Mouse (Mus musculus) gastrocnemius, postnatal 36 days (tissue): ENCODE measurements at regions not wholly inside any gene's neighbourhood (a gene's known extent, or its start where the extent isn't known, plus 50 kb on each side); places are given as distances from the start of the nearest gene placed in this dataset.

Source experiments
- DNase-seq, 2 experiments: peaks; one replicate each; pipeline ENCODE4 v3.0.0; 2022
- intact Hi-C: fragments of 180-260 bp; cut with DNase I; formaldehyde crosslinking; loops from one replicate; pipeline ENCODE4 v1.15.1; 2025

DNA sequence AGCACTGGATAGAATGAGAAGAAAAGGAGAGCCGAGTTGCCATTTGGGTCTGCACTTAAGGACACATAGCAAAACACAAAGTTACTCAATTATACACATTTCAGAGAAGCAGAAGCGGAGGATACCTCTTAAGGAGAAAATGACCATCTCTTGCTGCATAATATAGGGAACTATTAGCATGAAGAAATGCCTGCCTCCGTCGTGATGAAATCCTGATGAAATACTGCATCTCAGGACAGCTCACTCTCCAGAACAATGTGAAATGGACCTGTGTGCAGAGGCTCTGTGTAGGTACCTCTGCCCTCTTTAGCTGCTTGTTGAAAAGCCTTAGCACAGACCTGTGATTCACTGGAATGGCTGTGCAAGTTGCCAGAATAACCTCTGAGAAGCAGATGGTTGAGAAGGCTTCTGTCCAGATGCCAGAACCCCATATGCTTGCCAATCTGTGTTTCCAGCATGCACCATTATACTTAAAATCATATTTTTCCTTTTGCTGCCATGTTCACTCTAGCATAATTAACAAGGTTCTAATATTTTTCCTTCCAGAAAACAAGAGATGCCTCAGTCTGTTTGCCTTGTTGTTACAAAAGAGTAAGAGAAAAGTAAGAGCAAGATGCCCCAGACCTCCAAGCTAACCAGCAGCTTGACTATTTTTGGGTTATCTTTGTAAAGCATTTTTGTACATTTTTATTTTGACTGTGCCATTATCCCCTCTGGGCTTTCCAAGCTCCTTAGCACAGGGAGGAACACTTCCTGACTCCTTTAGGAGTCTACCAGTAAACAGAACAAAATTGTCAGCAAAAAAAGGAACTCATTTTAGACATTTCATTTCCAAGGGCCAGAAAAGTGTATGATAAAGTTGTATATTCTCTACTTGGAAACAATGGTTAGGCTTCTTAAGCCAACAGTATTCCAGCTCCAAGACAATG is 259.0 kb downstream of the 1190002N15Rik start:
- intact Hi-C loops, result no loop called here
- DNase-seq, result no peak

DNA sequence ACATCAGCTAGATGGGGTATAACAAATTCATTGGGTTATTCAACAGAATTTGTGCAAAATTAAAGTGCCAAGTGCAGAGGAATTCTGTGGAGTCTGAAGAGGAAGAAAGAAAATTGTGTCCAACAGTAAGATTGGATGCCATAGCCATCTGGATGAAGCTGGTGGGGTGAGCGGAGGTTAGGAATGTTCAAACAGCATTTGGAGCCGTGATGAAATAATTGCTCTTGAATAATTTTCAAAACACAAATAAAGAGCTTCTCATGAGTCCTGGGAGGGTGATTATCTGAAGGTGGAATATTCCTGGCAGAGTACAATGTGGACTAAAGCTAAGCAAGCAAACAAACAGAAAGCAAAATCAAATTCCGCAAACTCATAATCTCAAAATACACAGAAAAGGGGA is 260.8 kb downstream of the 1190002N15Rik start:
- intact Hi-C loops, result no loop called here
- DNase-seq, result no peak

DNA sequence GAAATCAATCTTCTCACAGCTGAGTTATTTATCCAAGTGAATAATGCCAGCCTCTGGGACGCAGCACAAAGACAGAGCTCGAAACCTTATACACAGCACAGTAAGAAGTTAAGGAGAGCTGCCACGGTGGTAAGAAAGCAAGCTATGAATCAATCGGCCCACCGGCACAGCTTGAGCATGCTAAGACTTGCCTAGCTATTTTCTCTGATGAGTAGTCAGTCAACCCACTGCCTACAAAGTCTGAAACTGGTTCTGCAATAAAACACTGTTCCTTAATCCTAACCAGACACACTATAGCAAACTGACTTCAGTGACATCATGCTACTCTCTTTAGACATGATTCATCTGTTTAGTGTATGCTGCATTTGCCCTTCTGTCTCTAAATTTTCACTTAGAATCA is 268.7 kb downstream of the 1190002N15Rik start:
- intact Hi-C loops, result no loop called here
- DNase-seq, result no peak

DNA sequence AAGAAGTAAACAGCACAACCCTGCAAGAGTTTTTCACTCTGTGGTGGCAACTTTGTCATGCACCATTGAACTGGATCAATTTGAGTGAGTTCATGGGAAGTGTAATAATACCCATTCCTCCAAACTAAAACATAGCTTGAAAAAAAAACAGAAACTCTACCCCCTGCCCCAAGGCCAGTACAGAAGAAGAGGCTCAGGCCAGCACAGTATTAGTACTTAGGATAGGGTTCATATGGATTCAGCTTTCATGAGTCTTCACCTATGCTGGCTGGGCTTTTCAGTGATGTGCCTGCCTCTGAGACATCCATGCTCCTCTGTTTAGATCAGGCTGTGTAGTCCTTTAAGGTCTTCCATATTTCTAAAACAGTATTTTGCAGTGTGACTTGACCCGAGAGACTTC is 270.6 kb downstream of the 1190002N15Rik start:
- DNase-seq, result no peak
- intact Hi-C loops, result no loop called here

DNA sequence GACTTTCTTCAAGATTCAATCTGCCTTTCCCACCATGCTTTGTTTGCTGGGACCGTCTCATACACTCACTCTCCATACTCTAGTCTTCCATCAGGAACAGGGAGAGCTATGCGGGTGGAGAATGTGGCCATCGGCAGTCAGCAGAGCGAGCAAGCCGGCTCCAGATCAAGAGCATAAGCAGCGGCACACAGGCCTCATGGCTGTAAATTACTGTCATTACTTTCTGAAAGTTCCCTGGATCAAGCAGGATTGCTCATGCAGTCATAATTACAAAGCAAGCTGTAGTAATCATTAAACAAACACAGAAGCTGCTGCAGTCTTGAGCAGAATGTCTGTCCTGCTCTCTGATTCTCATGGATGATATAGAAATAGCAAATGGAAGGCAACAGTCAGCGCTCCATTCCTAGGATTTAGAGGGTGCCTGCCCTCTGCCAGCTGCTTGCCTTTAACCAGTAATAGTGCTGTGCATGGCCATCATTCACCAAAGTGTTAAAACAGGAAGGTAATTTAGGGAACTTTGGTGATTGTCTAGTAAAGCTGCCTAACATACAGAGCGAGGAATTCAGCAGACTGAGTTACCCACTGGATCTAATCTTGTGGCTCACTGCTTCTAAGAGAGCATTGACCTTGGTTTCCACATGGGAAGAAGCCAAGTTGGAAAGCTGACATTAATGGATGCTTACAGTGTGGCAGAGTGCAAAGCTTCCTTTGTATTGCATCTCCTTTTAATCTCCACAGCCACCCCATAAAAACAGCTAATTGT is 298.2 kb downstream of the 1190002N15Rik start:
- intact Hi-C loops, result no loop called here
- no peak for DNase-seq

DNA sequence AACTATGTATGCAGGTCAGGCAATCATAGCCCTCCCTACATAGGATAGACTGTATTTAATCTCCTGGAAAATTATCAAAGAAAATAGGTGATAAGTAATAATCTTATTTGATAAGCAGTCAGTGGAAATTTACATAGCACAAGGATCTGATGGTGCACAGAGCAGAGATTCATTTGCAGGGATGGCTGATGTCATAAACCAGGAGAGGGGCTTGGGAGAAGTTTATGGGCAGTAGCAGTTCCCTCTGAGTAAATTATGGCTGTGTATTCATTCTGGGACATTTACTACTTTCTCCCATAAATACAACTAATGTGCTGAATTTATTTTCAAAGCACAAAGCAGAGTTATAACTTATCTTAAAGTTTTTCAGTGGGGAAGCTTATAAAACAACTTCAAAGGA is 299.3 kb downstream of the 1190002N15Rik start:
- DNase-seq, result no peak
- intact Hi-C loops, result no loop called here

DNA sequence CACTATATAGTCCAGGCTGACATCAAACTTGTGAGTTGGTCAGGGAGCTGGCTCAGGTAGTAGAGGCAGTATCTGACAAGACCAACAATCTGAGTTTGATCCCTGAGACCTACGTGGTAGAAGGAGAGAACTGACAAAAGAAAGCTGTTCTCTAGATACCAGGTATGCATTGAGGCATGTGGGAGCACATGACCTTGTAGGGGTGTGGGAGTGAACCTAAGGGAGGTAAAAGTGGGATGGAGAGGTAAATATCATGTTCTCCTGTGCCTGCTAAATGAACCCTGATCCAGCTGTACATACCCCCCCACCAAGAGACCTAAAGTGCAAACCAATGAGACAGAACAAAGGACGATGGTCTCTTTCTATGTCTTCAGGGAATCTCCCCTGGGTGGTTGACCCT is 308.3 kb downstream of the 1190002N15Rik start:
- no peak for DNase-seq
- intact Hi-C loops, result no loop called here

DNA sequence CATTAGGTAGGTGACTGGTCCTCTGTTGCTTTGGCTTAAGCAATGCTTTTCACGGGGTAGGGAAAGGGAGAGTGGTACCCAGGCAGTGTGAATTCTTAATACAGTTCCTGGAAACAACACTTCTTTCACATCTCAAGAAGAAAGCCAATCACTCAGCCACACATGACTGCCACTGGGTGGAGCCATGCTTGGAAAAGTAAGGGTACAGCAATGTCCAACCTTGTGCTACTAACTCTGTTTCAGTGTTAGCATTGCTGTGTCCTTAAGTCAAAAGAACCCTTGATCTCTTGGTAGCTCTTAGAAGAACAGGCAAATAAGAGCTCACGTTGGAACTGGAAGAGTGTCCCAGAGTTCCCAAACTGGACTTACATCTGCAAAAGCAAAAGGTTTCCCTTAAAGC is 318.8 kb downstream of the 1190002N15Rik start:
- intact Hi-C loops, result loop anchor here (5.0 kb wide), 1 partner anchor 393 kb away; no protein-coding TSS in a partner anchor
- no peak for DNase-seq

DNA sequence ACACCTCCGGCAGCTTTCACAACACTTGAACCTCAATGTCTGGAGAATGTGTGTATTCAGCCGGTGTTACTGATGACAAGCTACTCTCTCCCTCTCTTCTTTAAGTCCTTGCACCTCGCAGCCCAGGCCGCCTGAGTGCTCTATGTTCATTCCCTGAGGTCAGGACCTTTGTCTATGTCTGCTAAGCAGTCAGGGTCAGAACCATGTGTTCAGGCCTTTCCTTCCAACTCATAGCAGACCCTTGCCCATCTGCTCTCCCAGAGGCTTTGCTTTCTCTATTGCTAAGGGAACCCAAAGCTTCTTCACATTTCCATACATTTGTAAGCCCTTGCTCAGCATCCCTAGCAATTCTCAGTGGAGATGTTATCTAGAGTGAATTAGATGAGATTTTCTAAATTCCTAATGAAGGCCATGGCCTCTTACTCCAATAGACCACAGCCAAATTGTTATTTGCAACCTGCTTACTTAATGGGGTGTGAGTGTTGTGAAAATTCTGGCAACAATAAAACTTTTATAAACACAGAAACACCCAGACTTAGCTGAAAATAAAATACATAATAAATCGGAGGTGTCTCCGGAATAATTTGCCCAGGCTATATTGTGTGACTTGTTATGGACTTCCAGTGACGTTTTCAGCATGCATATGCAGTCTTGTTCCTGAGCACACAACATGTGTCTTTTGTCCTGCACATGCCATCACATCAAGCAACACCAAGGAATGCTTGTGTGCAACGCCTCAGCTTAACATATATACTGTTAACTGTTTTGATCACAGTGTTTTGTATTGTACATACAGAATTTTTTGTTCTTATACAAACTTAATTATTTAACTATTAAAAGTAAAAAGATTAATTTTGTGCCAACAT is 321.2 kb downstream of the 1190002N15Rik start:
- no peak for DNase-seq
- intact Hi-C loops, result loop anchor here (5.0 kb wide), 1 partner anchor 396 kb away; no protein-coding TSS in a partner anchor

DNA sequence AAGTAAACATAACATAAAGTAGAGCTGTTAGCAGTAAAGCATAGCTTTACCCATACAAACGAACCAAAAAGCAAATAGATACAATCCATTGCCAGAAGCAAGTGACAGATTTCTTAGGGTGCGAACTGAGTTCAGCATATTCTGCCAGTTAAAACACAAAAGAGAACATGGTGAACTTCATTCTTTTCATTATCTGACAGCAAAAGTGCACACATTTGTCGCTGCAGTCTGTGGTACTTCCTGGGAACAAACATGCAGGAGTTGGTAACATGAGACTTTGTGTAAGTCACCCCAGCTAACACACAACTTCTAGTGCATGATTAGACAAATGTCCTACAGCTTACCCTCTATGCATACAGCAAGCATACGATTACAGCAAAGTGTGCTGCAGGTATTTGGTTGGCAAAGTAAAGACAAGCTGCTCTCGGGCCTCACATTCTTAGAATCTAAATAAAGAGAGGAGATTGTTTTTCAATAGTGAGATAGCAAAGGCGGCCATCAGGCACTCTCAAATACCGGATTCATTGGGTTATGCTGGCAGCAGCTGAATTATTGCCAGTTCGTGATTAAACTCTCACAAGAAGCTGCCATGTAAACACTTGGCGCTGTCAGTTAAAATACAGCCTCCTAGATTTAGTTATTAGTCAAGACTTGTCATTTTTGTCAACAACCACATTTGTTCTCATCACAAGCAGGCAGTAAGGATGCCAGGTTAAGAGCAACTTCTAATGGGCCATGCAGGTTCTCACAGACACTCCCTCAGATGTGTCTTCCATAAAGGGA is 327.2 kb downstream of the 1190002N15Rik start:
- intact Hi-C loops, result loop anchor here (5.0 kb wide), 1 partner anchor 332 kb away; no protein-coding TSS in a partner anchor
- DNase-seq, result no peak

DNA sequence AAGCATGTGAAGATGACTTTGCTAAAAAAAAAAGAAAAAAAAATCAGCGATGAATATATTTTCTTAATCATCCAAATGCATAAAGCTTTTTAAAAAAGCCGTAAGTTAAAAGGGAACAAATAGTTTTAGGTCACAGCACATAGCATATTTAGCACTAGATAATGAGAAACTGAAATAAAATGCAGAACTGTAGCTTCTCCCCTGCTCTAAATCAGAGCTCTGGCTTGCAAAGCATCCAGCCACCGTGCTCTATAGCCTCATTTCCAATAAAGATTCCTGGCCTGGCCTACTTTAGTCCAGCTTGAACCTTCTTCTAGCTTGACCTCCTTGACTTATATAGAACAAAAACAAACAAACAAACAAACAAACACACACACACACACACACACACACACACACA is 328.9 kb downstream of the 1190002N15Rik start:
- intact Hi-C loops, result no loop called here
- DNase-seq, result no peak

DNA sequence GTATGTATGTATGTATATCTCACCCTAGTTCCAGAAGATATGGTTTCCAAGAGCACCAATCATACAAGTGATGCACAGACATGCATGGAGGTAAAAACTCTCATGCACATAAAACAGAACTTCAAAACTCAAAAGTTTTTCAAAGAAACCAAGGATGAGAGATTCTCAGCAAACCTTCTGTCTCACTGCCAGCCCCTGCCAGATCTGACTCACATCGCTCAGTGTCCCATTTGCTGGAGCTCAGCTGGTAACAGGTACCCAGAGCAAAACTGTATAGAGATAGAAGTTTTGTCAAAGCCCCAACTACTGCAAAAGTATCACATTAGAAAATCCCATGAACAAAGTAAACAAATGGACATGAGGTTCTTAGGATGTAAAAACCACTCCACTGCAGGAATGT is 337.0 kb downstream of the 1190002N15Rik start:
- no peak for DNase-seq
- intact Hi-C loops, result no loop called here

DNA sequence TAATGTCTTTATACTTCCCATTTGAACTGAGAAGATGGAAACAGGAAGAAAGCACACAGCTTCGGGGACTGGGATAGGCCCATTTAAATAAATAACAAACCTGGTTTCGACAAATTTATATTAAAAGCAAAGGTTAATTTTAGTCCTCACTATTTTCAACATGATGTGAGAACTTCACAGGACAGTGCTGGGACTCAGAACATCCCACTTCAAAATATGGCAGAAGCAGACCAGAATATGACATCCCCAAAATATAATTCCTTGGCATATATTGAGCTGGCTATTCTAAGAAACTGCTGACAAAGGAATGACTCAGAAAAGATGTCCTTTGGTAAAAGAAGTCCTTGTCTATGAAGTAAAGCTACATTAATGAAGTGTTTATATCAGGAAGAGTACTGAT is 338.0 kb downstream of the 1190002N15Rik start:
- intact Hi-C loops, result no loop called here
- DNase-seq, result no peak

DNA sequence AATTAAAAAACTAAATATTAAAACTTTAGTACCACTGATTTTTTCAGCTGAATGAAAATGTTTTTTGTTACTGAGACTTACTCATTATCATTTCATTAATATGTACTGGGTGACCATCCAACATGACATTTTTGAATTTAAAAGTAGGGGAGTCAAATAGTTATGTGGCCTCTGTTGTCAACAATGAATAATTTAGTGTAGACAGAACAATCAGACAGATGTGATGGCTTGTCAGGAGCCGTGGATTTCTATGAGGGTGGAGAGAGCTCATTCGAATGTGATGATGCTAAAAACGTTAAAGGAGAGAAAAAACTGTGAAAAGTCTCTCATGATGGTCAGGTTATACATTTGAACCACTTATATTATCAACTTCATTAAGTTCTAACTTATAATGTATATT is 346.8 kb downstream of the 1190002N15Rik start:
- no peak for DNase-seq
- intact Hi-C loops, result no loop called here

DNA sequence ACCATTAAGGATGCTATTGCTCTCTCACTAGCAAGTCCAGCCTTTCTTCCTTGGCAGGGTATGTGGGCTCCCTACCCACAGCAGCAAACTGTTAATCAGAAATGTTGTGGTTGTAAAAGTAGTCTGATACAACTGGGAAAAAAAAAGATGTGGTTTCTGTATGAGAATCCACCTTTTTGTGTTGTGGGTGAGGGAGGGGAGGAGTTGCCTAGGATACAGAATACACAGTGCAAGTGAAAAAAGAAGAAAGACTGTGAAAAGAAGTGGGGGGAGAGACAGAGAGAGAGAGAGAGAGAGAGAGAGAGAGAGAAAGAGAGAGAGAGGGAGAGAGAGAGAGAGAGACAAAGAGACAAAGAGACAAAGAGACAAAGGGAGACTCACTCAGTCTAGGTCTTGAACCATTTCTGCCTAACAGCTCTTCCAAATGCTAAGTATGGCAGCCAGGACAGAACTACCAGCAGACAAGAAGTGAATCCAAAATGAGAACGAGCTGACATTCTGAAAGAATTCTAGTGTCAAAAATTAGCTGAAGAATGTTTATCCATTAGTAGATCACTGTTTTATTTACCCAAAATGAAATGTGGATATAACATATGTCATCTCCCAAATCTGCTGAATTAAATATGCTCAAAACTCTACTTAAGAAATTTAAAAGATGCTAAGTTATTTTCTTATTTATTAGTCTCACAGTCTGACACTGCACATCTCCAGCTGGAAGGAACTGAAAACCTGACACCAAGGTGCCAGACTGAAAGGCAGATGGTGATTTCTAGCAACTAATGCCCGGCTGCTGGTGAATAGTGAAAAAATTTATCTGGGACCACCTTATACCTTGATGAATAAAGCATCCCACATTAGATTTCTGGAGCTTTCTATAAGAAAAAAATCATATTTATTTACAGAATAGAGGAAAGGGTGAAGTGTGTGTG is 347.7 kb downstream of the 1190002N15Rik start:
- DNase-seq, result no peak
- intact Hi-C loops, result no loop called here

DNA sequence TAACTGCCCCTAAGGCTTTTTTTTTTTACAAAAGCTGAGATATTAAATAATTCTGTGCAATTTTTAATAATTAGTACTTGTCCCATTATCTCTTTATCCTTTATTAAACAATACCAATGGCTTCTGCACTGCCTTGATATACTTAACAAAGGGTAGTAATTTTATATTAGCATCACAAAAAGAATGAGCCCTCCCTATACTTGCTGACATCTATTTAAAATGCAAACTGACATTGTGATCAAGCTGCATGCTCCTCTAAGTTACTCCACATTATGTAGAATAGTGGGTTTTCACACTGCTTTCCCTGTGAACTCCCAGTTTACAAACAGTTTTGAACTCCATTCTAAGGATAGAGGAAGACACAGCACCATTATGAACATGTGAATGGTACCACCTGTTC is 349.8 kb downstream of the 1190002N15Rik start:
- intact Hi-C loops, result no loop called here

DNA sequence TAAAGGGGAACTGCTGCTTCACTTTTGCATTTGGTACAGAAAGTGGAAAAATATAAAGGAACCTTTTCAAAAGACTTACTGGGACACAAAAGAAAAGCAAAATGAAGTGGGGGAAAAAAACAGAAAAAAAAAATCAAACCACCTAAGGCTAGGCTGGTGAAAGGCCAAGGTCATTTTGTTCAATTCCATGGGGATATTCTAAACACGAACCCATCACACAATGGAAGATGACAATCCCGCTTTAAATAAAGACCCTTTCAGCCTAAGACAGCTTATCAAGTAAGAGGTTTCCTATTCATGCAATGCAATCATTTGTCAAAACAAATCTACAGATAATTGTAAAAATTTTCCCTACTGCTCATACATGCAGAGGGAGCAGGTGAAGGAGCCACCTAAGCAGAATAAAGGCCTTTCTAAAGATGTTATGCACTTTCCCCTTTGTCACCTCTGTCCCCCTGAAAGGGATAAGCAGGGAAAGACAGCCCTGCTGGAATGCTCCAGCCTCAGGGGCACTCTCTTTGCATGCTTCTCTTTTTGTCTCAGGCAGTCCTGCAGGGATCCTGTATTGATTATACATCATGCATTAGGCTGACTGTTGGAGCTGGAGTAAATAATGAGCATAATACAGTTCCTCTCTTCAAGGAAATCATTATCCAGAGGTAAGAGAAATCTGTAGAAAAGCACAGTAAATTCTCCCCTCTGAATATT is 367.8 kb downstream of the 1190002N15Rik start:
- DNase-seq, result no peak
- intact Hi-C loops, result no loop called here

More for the DNA sequence above, 349.8 kb downstream of the 1190002N15Rik start:
- no peak for DNase-seq

DNA sequence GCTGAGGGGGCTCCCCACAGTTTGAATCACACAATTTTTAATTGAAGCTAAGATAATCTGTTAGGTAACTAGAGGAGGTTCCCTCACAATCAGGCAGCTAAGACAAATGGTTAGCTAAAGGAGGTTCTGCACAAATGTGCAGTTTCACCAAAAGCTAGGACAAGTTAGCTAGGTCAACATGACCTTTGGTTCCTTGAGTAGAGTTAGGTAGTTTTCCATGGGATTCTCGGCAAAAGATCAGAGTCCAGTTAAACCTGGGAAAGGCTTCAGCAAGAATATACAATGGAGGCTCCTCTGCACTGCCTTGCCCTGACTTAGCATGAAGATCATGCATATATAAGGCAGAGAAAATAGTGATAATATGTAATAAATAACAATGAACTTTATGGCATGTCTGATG is 374.2 kb downstream of the 1190002N15Rik start:
- intact Hi-C loops, result no loop called here
- DNase-seq, result no peak
